Mouse (Mus musculus): ENCODE results near the gene Gm17571. TPM values are rescaled to one million over a fixed set of nuclear protein-coding genes. Genes with fewer than 3 reads are reported as not detected.

The Gm17571 gene
- polyA plus RNA-seq, 1 experiment = not detected

DNA sequence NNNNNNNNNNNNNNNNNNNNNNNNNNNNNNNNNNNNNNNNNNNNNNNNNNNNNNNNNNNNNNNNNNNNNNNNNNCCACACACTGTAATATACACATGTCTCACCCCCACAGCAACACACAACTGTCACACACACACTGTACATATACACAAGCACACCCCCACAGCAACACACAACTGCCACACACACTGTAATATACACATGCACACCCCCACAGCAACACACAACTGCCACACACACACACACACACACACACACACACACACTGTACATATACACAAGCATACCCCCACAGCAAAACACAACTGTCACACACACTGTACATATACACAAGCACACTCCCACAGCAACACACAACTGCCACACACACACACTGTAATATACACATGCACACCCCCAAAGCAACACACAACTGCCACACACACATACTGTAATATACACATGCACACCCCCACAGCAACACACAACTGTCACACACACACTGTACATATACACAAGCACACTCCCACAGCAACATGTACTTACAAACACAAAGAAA is 32.3 kb downstream of the Gm17571 start:
- Histone ChIP-seq H3K4me3 (ENCODE audit: low read depth, low read length) (no peak overlapping the region), H3K27ac (ENCODE audit: insufficient read depth, low read depth, low read length) (no peak overlapping the region), H3K27me3 (ENCODE audit: control insufficient read depth, insufficient read depth, low read length) (no peaks in the 10 kb centered on the region), H3K4me1 (ENCODE audit: control insufficient read depth, insufficient read depth, insufficient read length, low read length) (no peaks in the 10 kb centered on the region), H3K36me3 (ENCODE audit: control insufficient read depth, insufficient read depth, low read length) (no peaks in the 10 kb centered on the region)
- TF ChIP-seq CTCF (IDR thresholded peaks at IDR 0.05; ENCODE audit: extremely low read depth, insufficient read length, insufficient replicate concordance, low read depth, low read length) (no peak), POLR2A (IDR thresholded peaks at IDR 0.05; ENCODE audit: low read depth, low read length) (no peak)

Other genes with a start within 250 kb of the Gm17571 start
- gene Jrkl, start 200.9 kb downstream of the Gm17571 start, polyA plus RNA-seq (2012; rRNA removed) = 0.03 and 0.09 TPM in 2 replicates
- gene Ccdc82, start 199.8 kb downstream of the Gm17571 start, polyA plus RNA-seq (2012; rRNA removed) = 1.7 and 4.1 TPM in 2 replicates
- gene Maml2, start 148.8 kb downstream of the Gm17571 start, polyA plus RNA-seq (2012; rRNA removed) = 1.6 and 2.8 TPM in 2 replicates